Mouse (Mus musculus): ENCODE data around the gene Myh11. TPM values are rescaled to one million over a fixed set of nuclear protein-coding genes. Genes with fewer than 3 reads are reported as not detected.
A peak's percentile ranks its signal among the peaks of the same experiment; 100 is the strongest.

Myh11 gene
- not detected in 2 replicates for total RNA-seq (2017)

GRCm38 (mm10) chr16:14291223-14291622 lies at the start of gene Myh11:
Myh11 (minus strand) TSS chr16:14291372.
- no peak for ATAC-seq (ENCODE audit: extremely low read depth, insufficient number of reproducible peaks, low FRiP score, poor library complexity, severe bottlenecking)

GRCm38 (mm10) chr16:14328156-14328555 lies 37.0 kb upstream of the Myh11 start:
- ATAC-seq (ENCODE audit: extremely low read depth, insufficient number of reproducible peaks, low FRiP score, poor library complexity, severe bottlenecking) = no peak

- no peak for ATAC-seq (ENCODE audit: extremely low read depth, insufficient number of reproducible peaks, low FRiP score, poor library complexity, severe bottlenecking)
Observed at GRCm38 (mm10) chr16:14320494-14320893, 29.3 kb upstream of the Myh11 start.

- no peak for ATAC-seq (ENCODE audit: extremely low read depth, insufficient number of reproducible peaks, low FRiP score, poor library complexity, severe bottlenecking)
Observed at GRCm38 (mm10) chr16:14319681-14320080, 28.5 kb upstream of the Myh11 start.

- peak; percentile 100 for ATAC-seq (ENCODE audit: extremely low read depth, insufficient number of reproducible peaks, low FRiP score, poor library complexity, severe bottlenecking)
Observed at GRCm38 (mm10) chr16:14316884-14317876, 26.0 kb upstream of the Myh11 start, which contains the start of gene Fopnl. Fopnl (minus strand) TSS chr16:14317405.

- ATAC-seq (ENCODE audit: extremely low read depth, insufficient number of reproducible peaks, low FRiP score, poor library complexity, severe bottlenecking) = no peak
Observed at GRCm38 (mm10) chr16:14312914-14313313, 21.7 kb upstream of the Myh11 start.

- no peak for ATAC-seq (ENCODE audit: extremely low read depth, insufficient number of reproducible peaks, low FRiP score, poor library complexity, severe bottlenecking)
Observed at GRCm38 (mm10) chr16:14311371-14311770, 20.2 kb upstream of the Myh11 start.

- no peak for ATAC-seq (ENCODE audit: extremely low read depth, insufficient number of reproducible peaks, low FRiP score, poor library complexity, severe bottlenecking)
Observed at GRCm38 (mm10) chr16:14309833-14310232, 18.7 kb upstream of the Myh11 start.

GRCm38 (mm10) chr16:14308245-14309073 lies 17.3 kb upstream of the Myh11 start:
- ATAC-seq (ENCODE audit: extremely low read depth, insufficient number of reproducible peaks, low FRiP score, poor library complexity, severe bottlenecking) = no peak

- no peak for ATAC-seq (ENCODE audit: extremely low read depth, insufficient number of reproducible peaks, low FRiP score, poor library complexity, severe bottlenecking)
Observed at GRCm38 (mm10) chr16:14307373-14307772, 16.2 kb upstream of the Myh11 start.

- ATAC-seq (ENCODE audit: extremely low read depth, insufficient number of reproducible peaks, low FRiP score, poor library complexity, severe bottlenecking) = no peak
Observed at GRCm38 (mm10) chr16:14306451-14306850, 15.3 kb upstream of the Myh11 start.

GRCm38 (mm10) chr16:14304791-14305190 lies 13.6 kb upstream of the Myh11 start:
- no peak for ATAC-seq (ENCODE audit: extremely low read depth, insufficient number of reproducible peaks, low FRiP score, poor library complexity, severe bottlenecking)

GRCm38 (mm10) chr16:14303676-14304075 lies 12.5 kb upstream of the Myh11 start:
- no peak for ATAC-seq (ENCODE audit: extremely low read depth, insufficient number of reproducible peaks, low FRiP score, poor library complexity, severe bottlenecking)

- ATAC-seq (ENCODE audit: extremely low read depth, insufficient number of reproducible peaks, low FRiP score, poor library complexity, severe bottlenecking) = no peak
Observed at GRCm38 (mm10) chr16:14303148-14303547, 12.0 kb upstream of the Myh11 start.

GRCm38 (mm10) chr16:14298461-14298860 lies 7.3 kb upstream of the Myh11 start:
- no peak for ATAC-seq (ENCODE audit: extremely low read depth, insufficient number of reproducible peaks, low FRiP score, poor library complexity, severe bottlenecking)

- no peak for ATAC-seq (ENCODE audit: extremely low read depth, insufficient number of reproducible peaks, low FRiP score, poor library complexity, severe bottlenecking)
Observed at GRCm38 (mm10) chr16:14297746-14298145, 6.6 kb upstream of the Myh11 start.

- ATAC-seq (ENCODE audit: extremely low read depth, insufficient number of reproducible peaks, low FRiP score, poor library complexity, severe bottlenecking) = no peak
Observed at GRCm38 (mm10) chr16:14297137-14297536, 6.0 kb upstream of the Myh11 start.

GRCm38 (mm10) chr16:14296544-14297124 lies 5.5 kb upstream of the Myh11 start:
- no peak for ATAC-seq (ENCODE audit: extremely low read depth, insufficient number of reproducible peaks, low FRiP score, poor library complexity, severe bottlenecking)

- no peak for ATAC-seq (ENCODE audit: extremely low read depth, insufficient number of reproducible peaks, low FRiP score, poor library complexity, severe bottlenecking)
Observed at GRCm38 (mm10) chr16:14295291-14295690, 4.1 kb upstream of the Myh11 start.
